Mouse (Mus musculus): Measurements from ENCODE around the gene Bach1.

DNA sequence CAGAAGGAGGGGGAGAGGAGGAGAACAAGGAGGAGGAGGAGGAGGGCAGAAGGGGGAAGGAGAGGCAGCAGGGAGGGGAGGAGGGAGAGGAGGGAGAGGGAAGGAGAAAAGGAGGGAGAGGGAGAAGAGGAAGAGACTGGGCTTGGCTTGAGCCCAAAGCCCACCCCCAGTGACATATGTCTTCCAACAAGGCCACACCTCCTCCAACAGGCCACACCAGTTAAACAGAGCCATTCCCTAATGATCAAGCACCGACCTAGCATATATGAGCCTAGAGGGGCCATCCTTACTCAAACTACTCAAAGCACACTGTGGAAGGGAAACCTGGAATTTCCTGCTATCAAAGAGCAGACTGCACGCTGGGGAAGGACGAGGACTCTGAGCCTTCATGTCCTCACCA is 16.9 kb upstream of the Bach1 start:
- no peak for TF ChIP-seq CTCF (conservative IDR thresholded peaks at IDR 0.05; ENCODE audit: low read length)
- no peak for TF ChIP-seq POU5F1 (IDR thresholded peaks at IDR 0.05; ENCODE audit: borderline replicate concordance, low read length)

Measured in E14TG2a.4 (cell line).